Mouse (Mus musculus) hematopoietic multipotent progenitor cell, adult 10-12 weeks (in vitro differentiated cells): ENCODE results near the gene Cd163. TPM values are rescaled to one million over a fixed set of nuclear protein-coding genes. Genes with fewer than 3 reads are reported as not detected.

Experiments
- polyA plus RNA-seq: library from polyadenylated mRNA; stranded (reverse); fragments of >175 nt; gene quantifications from 2 replicates; pipeline ENCODE4 v1.2.3, GENCODE M21; 2012; ENCODE audit warnings: low replicate concordance

Cd163 gene
- polyA plus RNA-seq, result 1.2 and 3.4 TPM in 2 replicates

GRCm38 (mm10) chr6:124304356-124304755 lies at the start of gene Cd163:
Cd163 (plus strand) TSS chr6:124304656.

Other genes with a start within 250 kb of the Cd163 start
- not detected in 2 replicates for gene Vmn2r27, start 72.8 kb upstream of the Cd163 start, polyA plus RNA-seq
- gene Pex5, start 110.4 kb downstream of the Cd163 start, polyA plus RNA-seq, result 10.7 and 24.3 TPM in 2 replicates
- gene Clstn3, start 160.1 kb downstream of the Cd163 start, polyA plus RNA-seq, result 0.76 and 1.6 TPM in 2 replicates
- gene C1rl, start 188.5 kb downstream of the Cd163 start, polyA plus RNA-seq, result 0.25 and 0.44 TPM in 2 replicates
- 1.8 and 3.7 TPM in 2 replicates for gene C1ra, start 207.7 kb downstream of the Cd163 start, polyA plus RNA-seq
- 0.03 TPM in 1 of 2 replicates, not detected in the other for gene C1s1, start 237.7 kb downstream of the Cd163 start, polyA plus RNA-seq